Mouse (Mus musculus) embryonic facial prominence, embryonic 12.5 days (tissue): Measurements from ENCODE around the gene Prkcz. TPM values are rescaled to one million over a fixed set of nuclear protein-coding genes. Genes with fewer than 3 reads are reported as not detected.

Experiments
- ATAC-seq: fragments of 200-750 bp; cut with Nextera tagmentation; 2 replicates; pipeline ENCODE4 v1.8.0; 2017; ENCODE audit not compliant: insufficient number of reproducible peaks, insufficient read depth, low FRiP score, low TSS enrichment
- H3K27ac ChIP-seq: fragments of 300-500 bp; sonication (generic); 2 replicates; pipeline ENCODE4 v1.5.1; 2016; ENCODE audit warnings: mild to moderate bottlenecking
- H3K27me3 ChIP-seq: fragments of 300-500 bp; sonication (generic); 2 replicates; pipeline ENCODE4 v1.6.1; 2016; ENCODE audit warnings: mild to moderate bottlenecking, moderate library complexity
- H3K36me3 ChIP-seq: fragments of 300-500 bp; sonication (generic); 2 replicates; pipeline ENCODE4 v1.6.1; 2016; ENCODE audit warnings: mild to moderate bottlenecking
- H3K4me1 ChIP-seq: fragments of 300-500 bp; sonication (generic); 2 replicates; pipeline ENCODE4 v1.6.1; 2016
- H3K4me2 ChIP-seq: fragments of 300-500 bp; sonication (generic); replicated peaks from 2 replicates; pipeline ENCODE4 v1.6.1; 2016; ENCODE audit warnings: mild to moderate bottlenecking, moderate library complexity
- H3K4me3 ChIP-seq: fragments of 300-500 bp; sonication (generic); 2 replicates; pipeline ENCODE4 v1.5.1; 2016; ENCODE audit warnings: mild to moderate bottlenecking
- H3K9ac ChIP-seq: fragments of 300-500 bp; sonication (generic); 2 replicates; pipeline ENCODE4 v1.6.1; 2016; ENCODE audit warnings: mild to moderate bottlenecking, moderate library complexity
- H3K9me3 ChIP-seq: fragments of 300-500 bp; sonication (generic); 2 replicates; pipeline ENCODE4 v1.6.1; 2016; ENCODE audit warnings: mild to moderate bottlenecking, moderate library complexity
- WGBS: fragments of 180-500 bp; shearing (Covaris S2); methylation state at CpG from one replicate; pipeline ENCODE4 v1.1.7; 2016; 5-methylcytosine and 5-hydroxymethylcytosine counted together
- polyA plus RNA-seq: library from polyadenylated mRNA; unstranded; fragments of >200 nt; fragmentation: Nextera tagmentation; extraction: Ambion mirVana; gene quantifications from 2 replicates; pipeline ENCODE4 v1.2.1, GENCODE M21; 2016

Prkcz gene
- polyA plus RNA-seq, 1 experiment from 2014 or later, result 12.2 TPM

DNA sequence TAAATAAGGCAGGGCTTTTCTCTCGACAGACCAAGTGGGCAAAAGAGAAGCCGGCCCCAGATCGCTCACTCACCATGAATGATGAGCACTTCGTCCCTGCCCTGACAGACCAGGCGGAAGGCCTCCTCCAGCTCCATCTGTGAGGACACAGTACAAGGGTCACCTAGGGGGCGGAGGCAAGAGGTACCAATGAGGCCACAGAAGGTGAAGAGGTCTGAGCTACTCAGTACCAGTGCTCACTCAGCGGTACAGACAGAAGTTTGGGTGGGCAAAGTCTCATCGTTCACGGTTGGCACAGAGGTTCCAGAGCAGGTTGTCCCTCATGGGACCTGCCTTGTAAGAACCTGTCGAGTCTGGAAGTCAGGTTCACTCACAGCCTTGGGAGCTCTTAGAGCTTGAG, 4.8 kb downstream of the Prkcz start:
- Histone ChIP-seq H3K9me3 (no peaks in the 10 kb centered on the region), H3K27ac (no peak overlapping the region), H3K27me3 (peaks cover 34% of the 10 kb centered on the region), H3K36me3 (no peaks in the 10 kb centered on the region), H3K9ac (no peak overlapping the region), H3K4me2 (no peak overlapping the region), H3K4me1 (0 out of 2 replicates have a peak, but pooled peaks cover 7% of the 10 kb centered on the region), H3K4me3 (no peak overlapping the region)
- ATAC-seq, result no peak
- 93% methylated on average over 10 of the region's 10 CpGs for whole genome bisulfite sequencing

- Histone ChIP-seq H3K9ac (no peak overlapping the region), H3K36me3 (no peaks in the 10 kb centered on the region), H3K27me3 (peaks cover 16% of the 10 kb centered on the region), H3K9me3 (no peaks in the 10 kb centered on the region), H3K27ac (no peak overlapping the region), H3K4me3 (no peak overlapping the region), H3K4me2 (no peak overlapping the region), H3K4me1 (0 out of 2 replicates have a peak, but pooled peaks cover 4% of the 10 kb centered on the region)
- 82% methylated on average over 7 of the region's 7 CpGs for WGBS
- no peak for ATAC-seq
Measured at GRCm38 (mm10) chr4:155354546-155354945, 6.6 kb downstream of the Prkcz start.

DNA sequence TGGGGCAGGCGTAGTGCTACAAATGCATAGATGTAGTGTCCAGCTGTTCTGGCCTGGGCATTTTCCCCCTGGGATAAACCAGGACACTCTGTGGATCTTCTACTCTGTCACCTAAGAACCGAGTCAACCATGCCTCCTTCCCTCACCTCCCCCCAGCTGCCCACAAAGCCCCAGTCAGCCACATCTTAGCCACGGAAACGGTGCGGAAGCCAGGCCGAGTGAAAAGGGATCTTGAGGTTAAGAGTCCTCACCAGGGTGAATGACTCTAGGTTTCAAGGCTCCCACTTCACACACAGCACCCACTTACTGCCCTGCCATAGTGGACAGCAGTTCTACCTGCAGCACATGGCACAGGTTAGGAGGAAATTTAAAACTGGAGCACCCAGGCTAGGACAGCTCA, 7.1 kb downstream of the Prkcz start:
- Histone ChIP-seq H3K4me3 (no peak overlapping the region), H3K36me3 (no peaks in the 10 kb centered on the region), H3K9me3 (no peaks in the 10 kb centered on the region), H3K27me3 (peaks cover 11% of the 10 kb centered on the region), H3K9ac (no peak overlapping the region), H3K27ac (no peak overlapping the region), H3K4me1 (no peaks in the 10 kb centered on the region), H3K4me2 (no peak overlapping the region)
- no peak for ATAC-seq
- WGBS, result 90% methylated on average over 6 of the region's 6 CpGs

GRCm38 (mm10) chr4:155352581-155352980, 8.6 kb downstream of the Prkcz start:
- Histone ChIP-seq H3K27ac (no peak overlapping the region), H3K9me3 (no peaks in the 10 kb centered on the region), H3K4me3 (no peak overlapping the region), H3K36me3 (no peaks in the 10 kb centered on the region), H3K4me2 (no peak overlapping the region), H3K4me1 (no peaks in the 10 kb centered on the region), H3K9ac (no peak overlapping the region), H3K27me3 (no peaks in the 10 kb centered on the region)
- no peak for ATAC-seq
- WGBS, result 87% methylated on average over 3 of the region's 3 CpGs

DNA sequence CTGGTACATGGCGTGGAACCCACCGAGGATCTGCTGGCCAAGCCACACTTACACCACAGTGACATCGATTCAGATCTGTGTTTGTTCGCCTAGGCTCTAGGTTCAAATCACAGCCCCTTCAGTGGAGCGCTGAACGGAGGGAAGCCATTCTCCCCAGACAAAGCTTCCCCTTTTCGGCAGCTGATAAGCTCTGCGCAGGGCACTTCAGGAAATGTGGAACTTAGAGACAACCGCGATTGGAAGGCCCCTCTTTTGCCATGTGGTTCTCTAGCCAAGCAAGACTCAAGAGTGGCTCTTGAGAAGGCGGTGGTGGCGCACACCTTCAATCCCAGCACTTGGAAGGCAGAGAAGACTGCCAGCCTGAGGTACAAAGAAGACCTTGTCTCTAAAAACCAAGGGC, 14.8 kb downstream of the Prkcz start:
- peaks cover 13% of the 10 kb centered on the region; the same call in 1 of the 2 replicates for H3K4me1 ChIP-seq
- H3K4me2 ChIP-seq, result peak overlapping the region; percentile 73; the same call in 1 of the 2 replicates
- no peak overlapping the region for H3K4me3 ChIP-seq
- ATAC-seq, result no peak
- H3K9ac ChIP-seq, result no peak overlapping the region
- peaks cover 25% of the 10 kb centered on the region for H3K27me3 ChIP-seq
- H3K9me3 ChIP-seq, result no peaks in the 10 kb centered on the region
- H3K27ac ChIP-seq, result no peak overlapping the region
- no peaks in the 10 kb centered on the region for H3K36me3 ChIP-seq
- WGBS, result 90% methylated on average over 12 of the region's 12 CpGs

GRCm38 (mm10) chr4:155345608-155345953, 15.6 kb downstream of the Prkcz start:
- Histone ChIP-seq H3K4me1 (peaks cover 13% of the 10 kb centered on the region; the same call in 1 of the 2 replicates), H3K4me3 (peak overlapping the region; percentile 46), H3K36me3 (no peaks in the 10 kb centered on the region), H3K4me2 (peak overlapping the region; percentile 73), H3K9me3 (no peaks in the 10 kb centered on the region), H3K27ac (no peak overlapping the region), H3K27me3 (peaks cover 25% of the 10 kb centered on the region), H3K9ac (peak overlapping the region; percentile 32)
- 1% methylated on average over 16 of the region's 16 CpGs for WGBS
- ATAC-seq, result peak; percentile 82

DNA sequence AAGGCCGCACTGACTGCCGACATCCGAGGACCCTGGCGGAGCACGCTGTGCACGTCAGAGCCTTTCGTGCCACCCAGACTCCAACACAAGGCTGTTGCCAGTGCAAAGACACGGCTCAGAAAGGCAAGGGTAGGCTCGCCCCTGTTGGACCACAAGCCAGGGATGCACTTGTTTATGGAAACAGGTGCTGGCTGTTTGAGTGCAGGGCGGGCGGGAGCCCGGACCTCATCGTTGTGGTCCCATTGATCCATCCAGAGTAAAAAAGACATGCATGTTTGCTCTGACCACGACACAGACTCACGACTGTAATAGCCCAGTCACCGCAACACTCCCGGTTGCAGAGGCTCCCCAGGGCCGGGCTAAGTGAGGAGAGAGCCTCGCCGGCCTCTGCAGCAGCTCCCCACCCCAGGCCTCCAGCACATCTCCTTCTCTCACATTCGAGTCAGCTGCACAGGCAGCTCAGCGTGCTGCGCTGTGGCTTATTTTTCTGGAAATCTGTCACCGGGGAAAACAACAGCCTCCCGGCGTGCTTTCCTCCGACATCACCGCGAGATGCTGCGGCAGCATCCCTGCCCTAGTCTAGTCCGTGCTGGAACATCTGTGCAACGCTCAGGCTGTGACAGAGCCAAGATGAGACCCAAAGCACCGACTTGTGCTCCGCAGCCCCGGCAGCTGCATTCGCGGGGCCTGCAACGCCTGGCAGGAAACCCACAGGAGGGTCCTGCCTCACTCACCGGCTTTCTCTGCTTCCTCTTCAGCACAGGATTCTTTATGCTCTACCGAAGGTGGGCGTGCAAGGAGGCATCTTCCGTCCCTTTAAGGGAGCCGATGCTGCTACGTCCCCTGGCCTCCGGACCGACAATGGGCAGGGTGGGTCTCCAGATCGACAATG, 16.2 kb downstream of the Prkcz start:
- no peak overlapping the region for H3K27ac ChIP-seq
- WGBS, result 9% methylated on average over 47 of the region's 47 CpGs
- 0 out of 2 replicates have a peak, but pooled peaks have one; percentile 12 for ATAC-seq

GRCm38 (mm10) chr4:155344299-155344600, 16.9 kb downstream of the Prkcz start:
- Histone ChIP-seq H3K36me3 (no peaks in the 10 kb centered on the region), H3K27ac (no peak overlapping the region), H3K27me3 (peaks cover 25% of the 10 kb centered on the region), H3K4me3 (peak overlapping the region; percentile 46; the same call in 1 of the 2 replicates), H3K9me3 (no peaks in the 10 kb centered on the region), H3K4me2 (peak overlapping the region; percentile 73), H3K4me1 (peaks cover 13% of the 10 kb centered on the region; the same call in 1 of the 2 replicates), H3K9ac (peak overlapping the region; percentile 32)
- no peak for ATAC-seq
- WGBS, result 56% methylated on average over 3 of the region's 3 CpGs

More for the DNA sequence above, 16.2 kb downstream of the Prkcz start:
- H3K4me1 ChIP-seq, result peaks cover 13% of the 10 kb centered on the region; the same call in 1 of the 2 replicates
- H3K9me3 ChIP-seq, result no peaks in the 10 kb centered on the region
- peak overlapping the region; percentile 73 for H3K4me2 ChIP-seq
- no peaks in the 10 kb centered on the region for H3K36me3 ChIP-seq
- H3K27me3 ChIP-seq, result peaks cover 25% of the 10 kb centered on the region
- peak overlapping the region; percentile 46 for H3K4me3 ChIP-seq
- peak overlapping the region; percentile 32 for H3K9ac ChIP-seq

- no peak overlapping the region for H3K27ac ChIP-seq
- H3K4me2 ChIP-seq, result peak overlapping the region; percentile 73; the same call in 1 of the 2 replicates
- peaks cover 25% of the 10 kb centered on the region for H3K27me3 ChIP-seq
- H3K36me3 ChIP-seq, result no peaks in the 10 kb centered on the region
- no peak for ATAC-seq
- H3K4me1 ChIP-seq, result peaks cover 13% of the 10 kb centered on the region; the same call in 1 of the 2 replicates
- WGBS, result 77% methylated on average over 14 of the region's 14 CpGs
- H3K9ac ChIP-seq, result no peak overlapping the region
- H3K9me3 ChIP-seq, result no peaks in the 10 kb centered on the region
- H3K4me3 ChIP-seq, result no peak overlapping the region
Measured at GRCm38 (mm10) chr4:155343415-155344298, 17.5 kb downstream of the Prkcz start.

DNA sequence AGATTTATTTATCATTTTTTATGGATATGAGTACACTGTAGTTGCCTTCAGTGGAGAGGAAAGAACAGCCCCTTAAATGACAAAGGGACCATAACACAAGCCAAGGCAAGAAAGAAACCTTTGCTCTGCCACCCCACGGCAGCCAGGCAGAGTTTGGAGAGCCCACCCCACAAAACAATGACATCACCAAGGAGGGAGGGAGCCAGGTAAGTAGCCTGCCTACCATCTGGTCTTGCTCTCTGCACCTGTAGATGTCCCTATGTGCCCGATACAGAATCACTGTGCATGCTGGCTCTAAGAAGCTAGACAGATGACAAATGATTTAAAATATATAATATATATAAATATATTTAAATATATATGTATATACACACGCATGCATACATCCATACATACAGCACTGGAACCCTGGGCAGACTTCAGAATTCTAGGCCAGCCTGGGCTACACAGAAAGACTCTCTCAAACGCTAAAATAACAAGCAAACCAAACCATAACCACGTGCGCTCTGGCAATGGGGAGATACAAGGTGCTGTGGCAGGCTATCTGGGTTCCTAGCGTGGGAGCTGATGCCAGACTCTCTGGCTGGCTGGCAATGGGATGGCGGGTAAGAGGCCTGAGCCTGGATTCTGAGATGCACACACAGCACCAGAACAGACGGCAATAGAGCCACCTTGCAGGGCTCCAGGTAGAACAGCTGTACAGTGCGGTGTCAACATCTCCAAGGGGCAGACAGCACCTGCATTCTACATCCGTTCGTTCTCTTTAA, 24.7 kb downstream of the Prkcz start:
- Histone ChIP-seq H3K4me3 (no peak overlapping the region), H3K9ac (no peak overlapping the region), H3K4me1 (no peaks in the 10 kb centered on the region), H3K9me3 (no peaks in the 10 kb centered on the region), H3K27me3 (no peaks in the 10 kb centered on the region), H3K4me2 (no peak overlapping the region), H3K36me3 (no peaks in the 10 kb centered on the region), H3K27ac (no peak overlapping the region)
- no peak for ATAC-seq
- WGBS, result 88% methylated on average over 12 of the region's 12 CpGs

DNA sequence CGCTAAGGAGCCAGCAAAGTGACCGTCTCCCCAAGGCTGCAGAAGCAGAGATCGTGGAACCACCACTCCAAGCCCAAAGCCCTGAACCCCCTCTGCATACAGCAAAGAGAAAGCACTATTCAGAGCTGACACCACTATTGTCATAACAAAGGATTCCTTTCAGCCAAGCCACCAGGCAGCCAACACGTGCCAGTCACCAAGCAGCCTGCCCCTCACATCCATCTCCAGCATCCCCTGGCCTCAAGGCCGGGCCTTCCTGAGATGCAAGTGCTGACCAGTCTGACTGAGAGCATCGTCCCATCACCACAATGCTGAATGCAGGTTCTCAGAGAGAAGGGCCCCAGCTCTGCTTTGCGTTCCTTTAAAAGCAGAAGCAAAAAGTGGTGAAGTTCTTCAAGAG, 28.9 kb downstream of the Prkcz start:
- no peak overlapping the region for H3K9ac ChIP-seq
- 54% methylated on average over 7 of the region's 7 CpGs for WGBS
- H3K4me1 ChIP-seq, result no peaks in the 10 kb centered on the region
- no peak overlapping the region for H3K4me2 ChIP-seq
- H3K27ac ChIP-seq, result no peak overlapping the region
- H3K36me3 ChIP-seq, result no peaks in the 10 kb centered on the region
- no peak overlapping the region for H3K4me3 ChIP-seq
- no peaks in the 10 kb centered on the region for H3K27me3 ChIP-seq
- no peak for ATAC-seq
- no peaks in the 10 kb centered on the region for H3K9me3 ChIP-seq
